Mouse (Mus musculus) cerebellum, adult 2 months (tissue): Measurements from ENCODE around the gene Exoc5.

Experiments
- CTCF ChIP-seq: fragments of 200-500 bp; IDR thresholded peaks from 2 replicates; pipeline ENCODE4 v1.5.1; 2011; ENCODE audit warnings: low read depth, mild to moderate bottlenecking, control low read depth, low read length, moderate library complexity, borderline replicate concordance; ENCODE audit not compliant: insufficient read depth
- POLR2A ChIP-seq: fragments of 200-500 bp; IDR thresholded peaks from 2 replicates; pipeline ENCODE4 v1.6.1; 2011; ENCODE audit warnings: low read length, control low read depth, borderline replicate concordance; ENCODE audit not compliant: insufficient read depth

DNA sequence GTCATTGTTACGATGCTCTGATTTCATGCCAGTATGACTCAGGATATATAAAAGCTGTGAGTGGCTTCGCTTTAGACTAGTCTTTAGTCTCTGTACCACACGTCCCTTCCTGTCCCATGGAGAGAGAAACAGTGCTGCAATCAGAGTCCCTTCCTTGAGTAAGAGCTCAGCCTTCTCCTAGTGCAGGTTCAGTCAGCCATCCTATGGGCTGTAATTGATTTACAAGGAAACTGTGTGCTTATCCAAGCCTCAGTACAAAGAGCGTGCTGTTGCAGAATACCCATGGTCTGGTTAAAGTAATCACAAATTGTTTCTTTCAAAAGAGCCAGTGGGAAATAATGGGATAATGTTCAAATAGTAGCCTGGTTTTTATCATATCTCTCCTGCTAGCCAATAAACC, 20.1 kb upstream of the Exoc5 start:
- TF ChIP-seq CTCF (no peak), POLR2A (no peak)
